Mouse (Mus musculus): ENCODE measurements around the gene Wdr20. TPM values are rescaled to one million over a fixed set of nuclear protein-coding genes. Genes with fewer than 3 reads are reported as not detected.
A peak's percentile ranks its signal among the peaks of the same experiment; 100 is the strongest.
"Not testable (repeated sequence)": the region's sequence is repeated elsewhere in the genome, so short reads cannot be mapped to it uniquely, and the experiment has no call there.

Gene Wdr20
- 26.5 and 31.2 TPM in 2 replicates for polyA plus RNA-seq (2012; rRNA removed)

GRCm38 (mm10) chr12:110737170-110738157 is at the start of gene Wdr20:
Wdr20 (plus strand) TSS chr12:110737944.
- DNase-seq (ENCODE audit: low spot score): peak; percentile 99

GRCm38 (mm10) chr12:110688921-110689320 is 48.8 kb upstream of the Wdr20 start:
- DNase-seq (ENCODE audit: low spot score): not testable (repeated sequence)

- no peak for DNase-seq (ENCODE audit: low spot score)
Observed at GRCm38 (mm10) chr12:110689919-110690643, 47.7 kb upstream of the Wdr20 start.

- DNase-seq (ENCODE audit: low spot score): not testable (repeated sequence)
Observed at GRCm38 (mm10) chr12:110693378-110693777, 44.4 kb upstream of the Wdr20 start.

- DNase-seq (ENCODE audit: low spot score): no peak
Observed at GRCm38 (mm10) chr12:110695676-110696171, 42.0 kb upstream of the Wdr20 start.

- peak; percentile 100 for DNase-seq (ENCODE audit: low spot score)
Observed at GRCm38 (mm10) chr12:110696173-110696974, 41.4 kb upstream of the Wdr20 start.

GRCm38 (mm10) chr12:110696975-110697400 is 40.8 kb upstream of the Wdr20 start:
- DNase-seq (ENCODE audit: low spot score): no peak

- DNase-seq (ENCODE audit: low spot score): no peak
Observed at GRCm38 (mm10) chr12:110697457-110697856, 40.3 kb upstream of the Wdr20 start.

GRCm38 (mm10) chr12:110698080-110698479 is 39.7 kb upstream of the Wdr20 start:
- no peak for DNase-seq (ENCODE audit: low spot score)

- no peak for DNase-seq (ENCODE audit: low spot score)
Observed at GRCm38 (mm10) chr12:110698523-110699170, 39.1 kb upstream of the Wdr20 start.

GRCm38 (mm10) chr12:110699171-110699547 is 38.6 kb upstream of the Wdr20 start:
- no peak for DNase-seq (ENCODE audit: low spot score)

- no peak for DNase-seq (ENCODE audit: low spot score)
Observed at GRCm38 (mm10) chr12:110700730-110701129, 37.0 kb upstream of the Wdr20 start.

GRCm38 (mm10) chr12:110701363-110701762 is 36.4 kb upstream of the Wdr20 start:
- DNase-seq (ENCODE audit: low spot score): not testable (repeated sequence)

GRCm38 (mm10) chr12:110702556-110702955 is 35.2 kb upstream of the Wdr20 start, which contains the start of gene Hsp90aa1:
Hsp90aa1 (minus strand) TSS chr12:110702728.
- no peak for DNase-seq (ENCODE audit: low spot score)

- peak; percentile 76 for DNase-seq (ENCODE audit: low spot score)
Observed at GRCm38 (mm10) chr12:110703008-110703471, 34.7 kb upstream of the Wdr20 start.

- DNase-seq (ENCODE audit: low spot score): no peak
Observed at GRCm38 (mm10) chr12:110703682-110704081, 34.1 kb upstream of the Wdr20 start.

GRCm38 (mm10) chr12:110705419-110705818 is 32.3 kb upstream of the Wdr20 start:
- DNase-seq (ENCODE audit: low spot score): not testable (repeated sequence)

- peak; percentile 21 for DNase-seq (ENCODE audit: low spot score)
Observed at GRCm38 (mm10) chr12:110706337-110707231, 31.2 kb upstream of the Wdr20 start.

GRCm38 (mm10) chr12:110707451-110707850 is 30.3 kb upstream of the Wdr20 start:
- no peak for DNase-seq (ENCODE audit: low spot score)

- DNase-seq (ENCODE audit: low spot score): no peak
Observed at GRCm38 (mm10) chr12:110711270-110711669, 26.5 kb upstream of the Wdr20 start.
